Mouse (Mus musculus): ENCODE data around the gene Kctd7. TPM values are rescaled to one million over a fixed set of nuclear protein-coding genes. Genes with fewer than 3 reads are reported as not detected.
A peak's percentile ranks its signal among the peaks of the same experiment; 100 is the strongest.

Kctd7 gene
- polyA plus RNA-seq, 1 experiment from 2014 or later: 6.3 TPM

DNA sequence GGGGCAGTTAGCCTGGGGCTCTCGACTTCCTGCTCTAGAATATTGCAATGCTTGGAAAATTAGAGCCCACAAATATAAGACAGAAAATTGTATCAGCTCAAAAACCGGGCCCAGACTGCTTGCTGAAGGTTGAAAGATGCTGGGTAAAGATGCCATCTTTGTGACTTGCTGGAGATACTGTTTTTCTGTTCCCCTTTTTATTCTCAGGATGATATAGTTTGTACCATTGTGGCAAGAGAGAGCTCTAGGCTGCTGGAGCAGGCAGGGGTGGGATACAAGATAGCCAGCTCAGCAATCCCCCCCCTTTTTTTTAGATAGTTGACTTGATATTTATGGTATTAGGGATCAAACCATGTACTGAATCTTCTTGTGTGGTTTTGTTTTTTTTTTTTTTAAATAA, 9.6 kb downstream of the Kctd7 start:
- 88% methylated on average over 2 of the region's 2 CpGs for WGBS
- peaks cover 25% of the 10 kb centered on the region for H3K36me3 ChIP-seq
- no peak overlapping the region for H3K27ac ChIP-seq (replicated peaks)
- H3K4me3 ChIP-seq: no peak overlapping the region
- H3K27me3 ChIP-seq (ENCODE audit: low read depth, poor library complexity, severe bottlenecking): no peaks in the 10 kb centered on the region
- DNase-seq (ENCODE audit: low spot score): no peak
- no peaks in the 10 kb centered on the region for H3K4me1 ChIP-seq
- no peaks in the 10 kb centered on the region for H3K9me3 ChIP-seq (replicated peaks)

DNA sequence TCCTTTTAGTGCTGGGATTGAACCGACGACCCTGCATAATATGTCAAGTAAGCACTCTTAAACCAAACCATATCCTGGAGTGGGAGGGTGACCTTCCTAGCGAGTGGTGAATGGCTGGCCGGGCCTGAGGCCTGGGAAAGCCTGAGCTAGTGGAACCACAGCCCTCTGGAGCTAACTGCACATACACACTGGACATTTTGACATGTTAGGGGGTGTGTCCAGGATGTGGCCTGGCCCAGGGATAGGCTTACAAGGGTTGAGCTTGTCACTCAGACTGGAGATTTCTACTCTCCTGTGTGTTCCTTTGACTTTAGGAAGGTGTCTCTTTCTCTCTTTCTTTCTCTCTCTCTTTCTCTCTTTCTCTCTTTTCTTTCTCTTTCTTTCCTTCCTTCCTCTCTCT, 13.9 kb downstream of the Kctd7 start:
- H3K36me3 ChIP-seq: no peaks in the 10 kb centered on the region
- WGBS: 78% methylated on average over 4 of the region's 4 CpGs

DNA sequence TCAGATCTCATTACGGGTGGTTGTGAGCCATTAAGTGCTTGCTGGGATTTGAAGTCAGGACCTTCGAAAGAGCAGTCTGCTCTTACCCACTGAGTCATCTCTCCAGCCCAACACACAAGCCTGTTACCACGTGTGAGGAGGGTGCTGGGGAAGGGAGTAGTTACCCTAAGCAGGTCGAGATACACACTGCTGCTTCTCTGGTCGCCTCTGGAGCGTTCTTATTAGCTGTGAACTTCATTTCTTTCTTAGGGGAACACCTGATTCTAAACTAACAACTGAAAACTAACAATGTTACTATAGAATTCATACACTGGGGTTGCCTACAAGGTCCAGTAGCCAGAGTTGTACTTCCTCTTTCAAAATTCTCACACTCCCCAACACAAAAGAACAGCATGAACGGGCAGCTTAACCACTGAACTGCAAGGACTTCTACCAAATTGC, 15.1 kb downstream of the Kctd7 start:
- no peaks in the 10 kb centered on the region for H3K27me3 ChIP-seq (ENCODE audit: low read depth, poor library complexity, severe bottlenecking)
- H3K4me3 ChIP-seq: no peak overlapping the region
- H3K27ac ChIP-seq (replicated peaks): no peak overlapping the region
- WGBS: 67% methylated on average over 7 of the region's 7 CpGs
- H3K4me1 ChIP-seq: no peaks in the 10 kb centered on the region
- no peaks in the 10 kb centered on the region for H3K36me3 ChIP-seq
- DNase-seq (ENCODE audit: low spot score): no peak
- H3K9me3 ChIP-seq (replicated peaks): no peaks in the 10 kb centered on the region

More for the DNA sequence above, 13.9 kb downstream of the Kctd7 start:
- no peak overlapping the region for H3K4me3 ChIP-seq
- no peaks in the 10 kb centered on the region for H3K27me3 ChIP-seq (ENCODE audit: low read depth, poor library complexity, severe bottlenecking)
- no peaks in the 10 kb centered on the region for H3K4me1 ChIP-seq
- no peaks in the 10 kb centered on the region for H3K9me3 ChIP-seq (replicated peaks)
- no peak for DNase-seq (ENCODE audit: low spot score)
- H3K27ac ChIP-seq (replicated peaks): no peak overlapping the region

DNA sequence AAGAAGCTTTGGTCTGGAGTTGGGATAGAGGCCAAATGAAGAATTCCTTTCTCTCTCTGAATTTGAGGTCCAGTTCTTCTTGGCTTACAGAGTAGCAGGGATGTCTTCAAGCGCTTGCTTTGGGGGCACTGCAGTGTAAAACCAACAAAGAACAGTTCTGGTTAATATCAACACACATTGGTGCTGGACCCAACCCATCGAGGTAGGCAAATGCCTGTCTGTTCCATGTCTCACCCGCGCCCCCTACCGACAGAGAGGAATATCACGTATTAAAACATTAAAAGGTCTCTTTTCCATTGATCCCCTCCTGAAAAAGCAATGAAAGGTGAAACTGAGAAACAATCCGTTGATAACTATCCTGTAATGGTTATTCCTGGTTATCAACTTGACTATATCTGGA, 19.0 kb downstream of the Kctd7 start:
- no peak overlapping the region for H3K4me3 ChIP-seq
- H3K27me3 ChIP-seq (ENCODE audit: low read depth, poor library complexity, severe bottlenecking): no peaks in the 10 kb centered on the region
- no peaks in the 10 kb centered on the region for H3K9me3 ChIP-seq (replicated peaks)
- no peak overlapping the region for H3K27ac ChIP-seq (replicated peaks)
- 4% methylated on average over 7 of the region's 7 CpGs for WGBS
- peak; percentile 62 for DNase-seq (ENCODE audit: low spot score)
- H3K4me1 ChIP-seq: no peaks in the 10 kb centered on the region
- H3K36me3 ChIP-seq: no peaks in the 10 kb centered on the region

DNA sequence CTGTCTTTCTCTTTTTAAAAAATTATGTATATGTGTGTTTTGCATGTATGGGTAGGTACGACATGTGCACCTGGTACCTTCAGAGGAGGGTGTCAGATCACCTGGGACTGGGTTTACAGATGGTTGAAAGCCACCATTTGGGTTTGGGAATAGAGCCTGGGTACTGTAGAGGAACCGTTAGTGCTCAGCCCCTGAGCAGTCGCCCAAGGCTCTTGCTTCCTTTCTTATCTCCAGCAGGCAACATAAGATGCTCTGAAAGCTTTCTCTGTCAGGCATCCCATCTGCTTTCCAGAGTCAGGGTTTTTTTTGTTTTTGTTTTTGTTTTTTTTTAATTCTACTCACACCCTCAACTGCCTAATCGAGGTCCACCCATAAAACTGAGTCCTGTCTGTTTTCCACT, 20.6 kb downstream of the Kctd7 start:
- no peaks in the 10 kb centered on the region for H3K4me1 ChIP-seq
- 81% methylated on average over 4 of the region's 4 CpGs for WGBS
- no peaks in the 10 kb centered on the region for H3K27me3 ChIP-seq (ENCODE audit: low read depth, poor library complexity, severe bottlenecking)
- H3K36me3 ChIP-seq: no peaks in the 10 kb centered on the region
- H3K9me3 ChIP-seq (replicated peaks): no peaks in the 10 kb centered on the region
- H3K4me3 ChIP-seq: no peak overlapping the region
- DNase-seq (ENCODE audit: low spot score): no peak
- H3K27ac ChIP-seq (replicated peaks): no peak overlapping the region

DNA sequence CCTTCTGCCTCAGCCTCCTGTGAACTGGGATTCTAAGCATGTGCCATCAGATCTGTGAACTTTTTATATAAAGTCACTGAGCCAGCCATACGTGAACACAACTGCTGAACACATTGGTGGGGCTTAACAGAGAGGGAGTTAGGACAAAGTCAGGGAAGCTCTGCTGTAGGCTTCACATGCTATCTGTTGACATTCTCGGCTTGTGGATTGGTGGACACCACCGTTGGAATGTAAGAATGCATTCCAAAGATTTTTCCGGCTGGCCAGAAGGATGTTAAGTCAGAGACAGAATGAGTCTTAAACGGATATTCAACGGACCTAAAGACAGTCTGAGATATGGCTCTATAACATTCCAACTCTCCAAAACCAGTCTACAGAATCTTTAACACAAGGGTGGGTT, 24.4 kb downstream of the Kctd7 start:
- no peaks in the 10 kb centered on the region for H3K9me3 ChIP-seq (replicated peaks)
- WGBS: 83% methylated on average over 6 of the region's 6 CpGs

DNA sequence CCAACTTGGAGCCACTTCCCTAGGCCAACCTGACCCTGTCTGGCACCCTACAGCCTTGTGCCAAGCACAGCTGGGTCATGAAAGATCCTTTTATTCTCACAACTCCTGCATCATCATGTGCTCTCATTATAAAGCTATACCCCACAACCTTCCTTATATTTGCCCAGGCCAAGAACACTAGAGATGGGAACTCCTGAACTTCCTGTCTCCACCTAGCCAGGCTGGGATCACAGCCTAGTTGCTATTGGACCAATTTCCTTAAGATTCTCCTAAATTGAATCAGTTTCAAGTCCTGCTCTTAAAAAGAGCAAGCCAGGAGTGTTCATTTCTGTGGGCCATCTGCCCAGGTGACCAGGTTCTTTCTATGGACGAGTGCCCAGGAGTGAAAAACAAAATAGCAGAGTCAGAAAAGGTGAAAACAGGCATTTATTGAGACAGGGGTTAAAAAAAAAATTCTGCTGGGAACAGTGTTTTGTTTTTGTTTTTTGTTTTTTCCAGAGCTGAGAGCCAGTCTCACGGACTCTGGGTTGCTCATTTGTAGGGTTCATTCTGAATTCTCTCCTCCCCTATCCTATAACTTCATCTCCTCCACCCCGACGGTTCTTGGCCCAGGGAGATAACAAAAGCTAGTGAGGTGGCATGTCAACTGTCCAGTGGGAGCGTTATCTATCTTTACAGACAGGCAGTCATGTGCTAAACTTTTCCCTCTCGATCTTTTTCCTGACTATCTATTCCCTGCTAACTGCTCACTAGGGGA, 26.2 kb downstream of the Kctd7 start:
- H3K27ac ChIP-seq (replicated peaks): peak overlapping the region; percentile 91
- no peaks in the 10 kb centered on the region for H3K27me3 ChIP-seq (ENCODE audit: low read depth, poor library complexity, severe bottlenecking)
- no peaks in the 10 kb centered on the region for H3K9me3 ChIP-seq (replicated peaks)
- no peak for DNase-seq (ENCODE audit: low spot score)
- peak overlapping the region; percentile 97 for H3K4me3 ChIP-seq
- peaks cover 29% of the 10 kb centered on the region for H3K4me1 ChIP-seq
- 17% methylated on average over 6 of the region's 6 CpGs for WGBS
- H3K36me3 ChIP-seq: no peaks in the 10 kb centered on the region

More for the DNA sequence above, 24.4 kb downstream of the Kctd7 start:
- no peak for DNase-seq (ENCODE audit: low spot score)
- Histone ChIP-seq H3K36me3 (no peaks in the 10 kb centered on the region), H3K27ac (replicated peaks) (no peak overlapping the region), H3K27me3 (ENCODE audit: low read depth, poor library complexity, severe bottlenecking) (no peaks in the 10 kb centered on the region), H3K4me1 (peaks cover 29% of the 10 kb centered on the region), H3K4me3 (no peak overlapping the region)

DNA sequence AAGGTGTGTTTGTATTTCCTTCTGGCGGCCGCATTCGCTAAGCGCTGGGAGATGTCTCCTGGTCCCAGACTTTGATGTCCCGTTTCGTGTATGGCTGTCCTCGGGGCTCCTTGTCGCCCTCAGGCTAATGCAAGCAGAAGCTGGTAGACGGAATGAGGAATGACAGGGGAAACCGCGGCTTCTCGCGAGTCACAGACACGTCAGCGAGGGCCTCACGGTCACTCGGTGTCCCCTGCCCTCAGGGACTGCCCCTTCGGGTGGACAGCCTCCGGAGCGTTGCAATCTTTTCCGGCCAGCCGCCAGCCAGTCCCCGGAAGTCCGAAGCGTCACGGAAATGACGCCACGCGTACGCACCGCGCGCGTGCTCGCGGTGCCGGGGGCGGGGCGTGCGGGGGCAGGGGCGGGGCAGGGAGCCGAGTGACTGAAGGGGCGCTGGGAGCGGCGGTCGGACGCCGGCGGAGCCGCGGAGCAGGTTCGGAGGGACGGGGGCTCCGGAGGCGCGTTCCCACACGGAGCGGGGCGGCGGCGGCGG, 26.8 kb downstream of the Kctd7 start, which contains the start of gene Rabgef1:
TSS of gene Rabgef1 (plus strand) at position 376 of the 532 bp plus-strand sequence.
- no peaks in the 10 kb centered on the region for H3K27me3 ChIP-seq (ENCODE audit: low read depth, poor library complexity, severe bottlenecking)
- H3K27ac ChIP-seq (replicated peaks): peak within 1 kb of the TSS; percentile 91
- H3K36me3 ChIP-seq: no peaks in the 10 kb centered on the region
- H3K4me1 ChIP-seq: peaks cover 29% of the 10 kb centered on the region
- H3K9me3 ChIP-seq (replicated peaks): no peaks in the 10 kb centered on the region
- DNase-seq (ENCODE audit: low spot score): peak; percentile 95
- WGBS: under 1% methylated on average over 62 of the region's 62 CpGs
- H3K4me3 ChIP-seq: peak within 1 kb of the TSS; percentile 97

DNA sequence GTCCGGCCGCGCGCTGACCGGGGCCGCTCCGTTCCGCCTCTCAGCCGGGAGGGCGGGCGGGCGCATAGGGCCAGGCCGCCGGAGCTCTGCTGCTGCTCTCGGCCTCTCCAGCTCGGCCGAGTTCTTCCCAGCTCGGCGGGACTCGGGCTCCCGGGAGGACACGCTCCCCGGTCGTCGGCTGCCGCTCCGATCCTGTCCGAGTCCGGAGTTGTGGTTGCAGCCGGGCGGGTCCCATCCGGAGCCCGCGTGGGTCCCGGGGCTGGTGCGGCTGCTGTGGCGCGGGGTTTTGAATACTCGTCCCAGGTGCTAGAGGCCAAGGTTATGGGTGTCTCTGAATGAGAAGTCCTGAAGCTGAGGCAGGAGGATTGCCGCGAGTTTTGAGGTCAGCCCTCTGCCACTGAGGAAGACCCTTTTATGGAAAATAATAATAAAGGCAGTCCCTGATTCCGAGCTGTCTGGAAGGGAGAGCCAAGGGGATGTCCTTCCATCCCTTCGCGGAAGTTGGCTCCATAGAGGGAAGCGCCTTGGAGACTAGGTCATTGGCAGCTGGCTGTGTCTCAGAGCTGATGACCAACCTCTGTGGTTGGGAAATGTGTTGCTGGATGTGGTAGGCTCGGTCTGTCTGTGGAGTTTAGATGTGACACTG, 27.4 kb downstream of the Kctd7 start:
- no peaks in the 10 kb centered on the region for H3K27me3 ChIP-seq (ENCODE audit: low read depth, poor library complexity, severe bottlenecking)
- H3K4me3 ChIP-seq: peak overlapping the region; percentile 97
- H3K9me3 ChIP-seq (replicated peaks): no peaks in the 10 kb centered on the region
- H3K4me1 ChIP-seq: peaks cover 29% of the 10 kb centered on the region
- DNase-seq (ENCODE audit: low spot score): no peak
- peak overlapping the region; percentile 91 for H3K27ac ChIP-seq (replicated peaks)
- no peaks in the 10 kb centered on the region for H3K36me3 ChIP-seq
- WGBS: 1% methylated on average over 46 of the region's 46 CpGs

DNA sequence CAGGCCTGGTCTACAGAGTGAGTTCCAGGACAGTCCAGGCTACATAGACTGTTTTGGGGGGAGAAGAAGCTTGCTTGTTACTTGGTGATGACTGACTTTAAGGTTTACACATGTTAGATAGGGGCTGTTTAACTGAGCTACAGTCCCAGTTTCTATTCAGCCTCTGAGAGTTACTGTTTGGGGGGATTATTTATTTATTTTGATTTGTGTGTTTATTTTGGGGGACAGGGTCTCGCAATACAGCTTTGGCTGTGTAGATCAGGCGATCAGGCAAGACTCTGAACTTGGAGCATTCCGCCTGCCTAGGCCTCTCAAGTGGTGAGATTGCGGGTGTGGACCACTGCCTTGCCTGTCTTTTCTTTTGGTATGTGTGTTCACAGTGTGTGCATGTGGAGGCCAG, 28.4 kb downstream of the Kctd7 start:
- no peak for DNase-seq (ENCODE audit: low spot score)
- Histone ChIP-seq H3K36me3 (no peaks in the 10 kb centered on the region), H3K4me3 (peak overlapping the region; percentile 97), H3K27ac (replicated peaks) (no peak overlapping the region), H3K9me3 (replicated peaks) (no peaks in the 10 kb centered on the region), H3K4me1 (peaks cover 29% of the 10 kb centered on the region), H3K27me3 (ENCODE audit: low read depth, poor library complexity, severe bottlenecking) (no peaks in the 10 kb centered on the region)
- WGBS: 96% methylated on average over 4 of the region's 4 CpGs

DNA sequence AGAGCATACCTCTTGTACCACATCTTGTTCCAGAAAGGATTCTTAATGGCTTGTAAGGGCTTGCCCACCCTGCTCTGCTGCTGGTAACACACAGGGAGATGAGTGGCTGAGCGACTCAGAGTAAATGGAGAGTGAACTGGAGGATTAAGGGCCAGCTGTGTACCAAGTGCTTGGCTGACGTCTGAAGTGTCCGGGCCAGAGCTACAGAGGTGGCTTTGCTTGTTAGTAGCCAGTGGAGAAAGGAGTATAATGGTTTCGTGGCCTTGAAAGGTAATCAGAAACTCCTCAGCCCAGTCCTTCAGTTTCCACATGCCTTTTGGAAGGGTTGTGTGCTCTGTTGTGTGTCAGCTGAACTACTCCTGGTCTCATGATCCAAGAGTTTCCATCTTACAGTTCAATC, 33.2 kb downstream of the Kctd7 start:
- H3K4me3 ChIP-seq: no peak overlapping the region
- H3K4me1 ChIP-seq: peaks cover 9% of the 10 kb centered on the region
- DNase-seq (ENCODE audit: low spot score): no peak
- no peak overlapping the region for H3K27ac ChIP-seq (replicated peaks)
- WGBS: 62% methylated on average over 4 of the region's 4 CpGs
- H3K27me3 ChIP-seq (ENCODE audit: low read depth, poor library complexity, severe bottlenecking): no peaks in the 10 kb centered on the region
- no peaks in the 10 kb centered on the region for H3K36me3 ChIP-seq
- no peaks in the 10 kb centered on the region for H3K9me3 ChIP-seq (replicated peaks)

DNA sequence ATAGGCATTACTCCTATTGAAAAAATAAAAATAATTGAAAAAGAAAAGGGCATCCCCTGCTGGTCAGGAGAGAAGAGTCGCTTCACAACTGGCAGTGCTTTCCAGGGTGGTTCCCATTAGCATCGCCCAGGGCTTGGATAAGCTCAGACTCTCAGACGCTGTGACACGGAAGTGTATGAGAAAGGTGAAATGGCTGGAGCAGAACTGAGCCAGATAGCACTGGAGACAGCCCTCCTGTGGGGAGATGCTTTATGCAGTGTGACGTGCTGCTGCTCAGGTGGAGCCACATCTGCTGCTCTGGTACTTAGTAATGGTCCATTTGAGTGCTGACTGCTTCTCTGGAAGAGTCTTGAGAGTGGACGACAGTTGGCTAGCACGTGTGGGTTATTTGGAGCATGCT, 35.7 kb downstream of the Kctd7 start:
- 73% methylated on average over 7 of the region's 7 CpGs for WGBS
- no peaks in the 10 kb centered on the region for H3K27me3 ChIP-seq (ENCODE audit: low read depth, poor library complexity, severe bottlenecking)
- no peaks in the 10 kb centered on the region for H3K4me1 ChIP-seq
- H3K9me3 ChIP-seq (replicated peaks): no peaks in the 10 kb centered on the region
- H3K36me3 ChIP-seq: no peaks in the 10 kb centered on the region
- H3K4me3 ChIP-seq: no peak overlapping the region
- DNase-seq (ENCODE audit: low spot score): no peak
- H3K27ac ChIP-seq (replicated peaks): no peak overlapping the region
